Mouse (Mus musculus) lung, postnatal 0 days (tissue): ENCODE measurements at regions not wholly inside any gene's neighbourhood (a gene's known extent, or its start where the extent isn't known, plus 50 kb on each side); places are given as distances from the start of the nearest gene placed in this dataset.
A peak's percentile ranks its signal among the peaks of the same experiment; 100 is the strongest.

Source experiments
- ATAC-seq: fragments of 200-750 bp; cut with Nextera tagmentation; 2 replicates; pipeline ENCODE4 v1.8.0; 2017; ENCODE audit warnings: moderate library complexity
- DNase-seq: peaks from one replicate; pipeline ENCODE4 v3.0.0-alpha.2; 2016; ENCODE audit warnings: low spot score
- H3K27ac ChIP-seq: fragments of 300-500 bp; sonication (generic); 2 replicates; pipeline ENCODE4 v1.5.1; 2014; ENCODE audit warnings: antibody characterized with exemption, mild to moderate bottlenecking, low read length, mixed read lengths
- H3K27me3 ChIP-seq: fragments of 300-500 bp; sonication (generic); replicated peaks from 2 replicates; pipeline ENCODE4 v1.6.1; 2014; ENCODE audit warnings: low read length, mixed read lengths; ENCODE audit not compliant: insufficient read depth
- H3K36me3 ChIP-seq: fragments of 300-500 bp; sonication (generic); 2 replicates; pipeline ENCODE4 v1.6.1; 2014; ENCODE audit warnings: low read length, mixed read lengths; ENCODE audit not compliant: insufficient read depth
- H3K4me1 ChIP-seq: fragments of 300-500 bp; sonication (generic); 2 replicates; pipeline ENCODE4 v1.6.1; 2014; ENCODE audit warnings: antibody characterized with exemption, low read depth, low read length, mixed read lengths; ENCODE audit not compliant: insufficient read depth
- H3K4me2 ChIP-seq: fragments of 300-500 bp; sonication (generic); replicated peaks from 2 replicates; pipeline ENCODE4 v1.6.1; 2014; ENCODE audit warnings: low read depth, mild to moderate bottlenecking, low read length, moderate library complexity, mixed read lengths
- H3K4me3 ChIP-seq: fragments of 300-500 bp; sonication (generic); 2 replicates; pipeline ENCODE4 v1.5.1; 2014; ENCODE audit warnings: low read depth, low read length
- H3K9ac ChIP-seq: fragments of 300-500 bp; sonication (generic); replicated peaks from 2 replicates; pipeline ENCODE4 v1.6.1; 2014; ENCODE audit warnings: low read depth, mild to moderate bottlenecking
- H3K9me3 ChIP-seq: fragments of 300-500 bp; sonication (generic); 2 replicates; pipeline ENCODE4 v1.6.1; 2016; ENCODE audit warnings: low read length, mixed read lengths
- CTCF ChIP-seq: IDR thresholded peaks from 2 replicates; pipeline ENCODE4 v1.5.1; 2016; ENCODE audit warnings: antibody characterized with exemption, mild to moderate bottlenecking
- EP300 ChIP-seq: IDR thresholded peaks from 2 replicates; pipeline ENCODE4 v1.6.1; 2016; ENCODE audit warnings: antibody characterized with exemption, mild to moderate bottlenecking, control low read depth
- WGBS: fragments of 180-500 bp; shearing (Covaris S2); extraction: QIAGEN DNeasy Blood & Tissue Kit; methylation state at CpG from one replicate; pipeline ENCODE4 v1.1.7; 2014; 5-methylcytosine and 5-hydroxymethylcytosine counted together

GRCm38 (mm10) chr12:77570501-77570900, 332.6 kb downstream of the Fut8 start:
- no peak overlapping the region for H3K9ac ChIP-seq
- no peak for ATAC-seq
- H3K27me3 ChIP-seq: no peaks in the 10 kb centered on the region
- no peaks in the 10 kb centered on the region for H3K4me1 ChIP-seq
- H3K4me2 ChIP-seq: no peak overlapping the region
- no peaks in the 10 kb centered on the region for H3K9me3 ChIP-seq
- H3K36me3 ChIP-seq: no peaks in the 10 kb centered on the region
- TF ChIP-seq EP300 (no peak), CTCF (peak; percentile 58)
- no peak overlapping the region for H3K27ac ChIP-seq
- peak; percentile 14 for DNase-seq
- 76% methylated on average over 3 of the region's 3 CpGs for WGBS
- no peak overlapping the region for H3K4me3 ChIP-seq

GRCm38 (mm10) chr12:77571071-77571470, 333.1 kb downstream of the Fut8 start:
- no peaks in the 10 kb centered on the region for H3K36me3 ChIP-seq
- DNase-seq: no peak
- H3K4me1 ChIP-seq: no peaks in the 10 kb centered on the region
- H3K9me3 ChIP-seq: no peaks in the 10 kb centered on the region
- no peaks in the 10 kb centered on the region for H3K27me3 ChIP-seq
- WGBS: 86% methylated on average over 5 of the region's 5 CpGs
- ATAC-seq: no peak
- no peak overlapping the region for H3K4me2 ChIP-seq
- H3K9ac ChIP-seq: no peak overlapping the region
- no peak overlapping the region for H3K27ac ChIP-seq
- no peak for TF ChIP-seq CTCF
- TF ChIP-seq EP300: no peak
- H3K4me3 ChIP-seq: no peak overlapping the region

GRCm38 (mm10) chr12:77575046-77575445, 337.1 kb downstream of the Fut8 start:
- Histone ChIP-seq H3K4me2 (no peak overlapping the region), H3K36me3 (no peaks in the 10 kb centered on the region), H3K9ac (no peak overlapping the region), H3K4me3 (no peak overlapping the region), H3K9me3 (no peaks in the 10 kb centered on the region), H3K27me3 (no peaks in the 10 kb centered on the region), H3K4me1 (no peaks in the 10 kb centered on the region), H3K27ac (no peak overlapping the region)
- ATAC-seq (no peak), DNase-seq (no peak)
- 65% methylated on average over 3 of the region's 3 CpGs for WGBS
- TF ChIP-seq EP300 (no peak), CTCF (no peak)

GRCm38 (mm10) chr12:77588297-77588696, 350.4 kb downstream of the Fut8 start:
- no peaks in the 10 kb centered on the region for H3K9me3 ChIP-seq

GRCm38 (mm10) chr12:77589416-77589815, 351.5 kb downstream of the Fut8 start:
- TF ChIP-seq CTCF (no peak), EP300 (no peak)
- Histone ChIP-seq H3K4me1 (no peaks in the 10 kb centered on the region), H3K4me2 (no peak overlapping the region), H3K27me3 (no peaks in the 10 kb centered on the region), H3K27ac (no peak overlapping the region), H3K9ac (no peak overlapping the region), H3K4me3 (no peak overlapping the region), H3K9me3 (no peaks in the 10 kb centered on the region), H3K36me3 (no peaks in the 10 kb centered on the region)
- DNase-seq (no peak), ATAC-seq (no peak)
- 62% methylated on average over 5 of the region's 5 CpGs for WGBS

More at GRCm38 (mm10) chr12:77588297-77588696, 350.4 kb downstream of the Fut8 start:
- H3K27me3 ChIP-seq: no peaks in the 10 kb centered on the region
- no peaks in the 10 kb centered on the region for H3K4me1 ChIP-seq
- H3K4me2 ChIP-seq: no peak overlapping the region
- WGBS: 73% methylated on average over 2 of the region's 2 CpGs
- DNase-seq: no peak
- ATAC-seq: no peak
- H3K27ac ChIP-seq: no peak overlapping the region
- H3K4me3 ChIP-seq: no peak overlapping the region
- no peak for TF ChIP-seq CTCF
- TF ChIP-seq EP300: no peak
- H3K36me3 ChIP-seq: no peaks in the 10 kb centered on the region
- H3K9ac ChIP-seq: no peak overlapping the region

- Histone ChIP-seq H3K27ac (no peak overlapping the region), H3K27me3 (no peaks in the 10 kb centered on the region), H3K9me3 (no peaks in the 10 kb centered on the region), H3K4me2 (no peak overlapping the region), H3K4me1 (no peaks in the 10 kb centered on the region), H3K4me3 (no peak overlapping the region), H3K9ac (no peak overlapping the region), H3K36me3 (no peaks in the 10 kb centered on the region)
- TF ChIP-seq CTCF: no peak
- TF ChIP-seq EP300: no peak
- 90% methylated on average over 1 of the region's 1 CpGs for WGBS
- DNase-seq (no peak), ATAC-seq (no peak)
These were observed 356.2 kb downstream of the Fut8 start for GRCm38 (mm10) chr12:77594092-77594491.

- DNase-seq (no peak), ATAC-seq (no peak)
- Histone ChIP-seq H3K27ac (no peak overlapping the region), H3K27me3 (no peaks in the 10 kb centered on the region), H3K9ac (no peak overlapping the region), H3K36me3 (no peaks in the 10 kb centered on the region), H3K4me1 (no peaks in the 10 kb centered on the region), H3K4me2 (no peak overlapping the region), H3K9me3 (no peaks in the 10 kb centered on the region), H3K4me3 (no peak overlapping the region)
- TF ChIP-seq CTCF (no peak), EP300 (no peak)
- WGBS: 57% methylated on average over 3 of the region's 3 CpGs
These were observed 356.7 kb downstream of the Fut8 start for GRCm38 (mm10) chr12:77594657-77595056.
